Mouse (Mus musculus) small intestine, adult 2 months (tissue): ENCODE data around the gene Olfr1367.

Experiments used
- CTCF ChIP-seq: fragments of 200-500 bp; IDR thresholded peaks from 2 replicates; pipeline ENCODE4 v1.5.1; 2012; ENCODE audit warnings: low read depth, mild to moderate bottlenecking, control low read depth, inconsistent platforms, low read length, moderate library complexity, mixed read lengths; ENCODE audit not compliant: insufficient replicate concordance, insufficient read length; ENCODE audit errors: extremely low read depth
- POLR2A ChIP-seq: fragments of 200-500 bp; IDR thresholded peaks from 2 replicates; pipeline ENCODE4 v1.6.1; 2012; ENCODE audit warnings: low read depth, mild to moderate bottlenecking, control low read depth, inconsistent platforms, low read length, moderate library complexity

DNA sequence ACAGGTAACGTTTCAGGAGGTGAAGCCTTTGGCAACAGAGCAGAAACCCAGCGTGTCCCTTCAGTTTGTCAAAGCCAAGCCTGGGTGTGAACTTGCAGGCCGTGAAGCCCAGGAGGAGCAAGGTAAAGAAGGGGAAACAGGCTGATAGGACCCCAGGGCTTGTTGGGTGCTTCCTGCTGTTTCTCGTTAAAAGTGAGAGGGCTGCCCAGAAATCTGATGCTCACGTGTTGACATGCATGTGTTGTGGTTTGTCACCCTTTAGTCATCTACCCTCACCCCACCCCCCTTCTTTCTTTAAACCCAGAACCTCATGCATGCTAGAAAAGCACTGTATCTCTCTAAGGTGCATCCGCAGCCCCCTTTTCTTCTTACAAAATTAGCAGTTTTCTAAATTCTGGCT lies 19.9 kb downstream of the Olfr1367 start:
- TF ChIP-seq CTCF = no peak
- no peak for TF ChIP-seq POLR2A
